Mouse (Mus musculus) embryonic stem cell, embryonic (primary cell): Measurements from ENCODE around the gene Eif2b4.

Source experiments
- CTCF ChIA-PET, 4 experiments: fragments of 300-600 bp in 2 of 4; fragments of 350-600 bp in 2 of 4; sonication (Branson Sonifier 250); formaldehyde crosslinking; loops; one replicate each; lab custom pipeline; 2022; ENCODE audit warnings: inconsistent platforms in 2 of 4; lab: Charles Lee
- POLR2A ChIA-PET, 4 experiments: fragments of 300-600 bp in 2 of 4; fragments of 350-600 bp in 2 of 4; sonication (Branson Sonifier 250); formaldehyde crosslinking; loops; one replicate each; lab custom pipeline; 2022; ENCODE audit warnings: antibody characterized with exemption in 4 of 4, inconsistent platforms in 1 of 4; lab: Charles Lee

Gene Eif2b4

GRCm38 (mm10) chr5:31192939-31193630 lies at the start of gene Eif2b4, which contains the start of gene Snx17:
Gene Eif2b4 (minus strand): TSS chr5:31193430.
Gene Snx17 (plus strand): TSS chr5:31193227.
- POLR2A ChIA-PET: interaction anchor here (0.6 to 17.1 kb wide), 49 partner anchors 9 to 480 kb away, joined by 3 to 263 read pairs (median 6); partner anchors contain the start of genes Gm29609 (in 4 of the 4), Gtf3c2 (in 4 of the 4), Zfp513 (in 4 of the 4) and Atraid (in 2 of the 4)
- CTCF ChIA-PET: interaction anchor here (0.5 to 2.2 kb wide), 13 partner anchors 9 to 278 kb away, joined by 3 to 14 read pairs (median 4); partner anchors contain the start of genes Gm29609 (in 3 of the 4), Gtf3c2 (in 3 of the 4), Zfp512 (in 1 of the 4) and Zfp513 (in 1 of the 4)

GRCm38 (mm10) chr5:31242191-31242590 lies 49.0 kb upstream of the Eif2b4 start:
- POLR2A ChIA-PET: interaction anchor here (0.5 to 3.0 kb wide), 15 partner anchors 9 to 1263 kb away, joined by 3 to 30 read pairs (median 4); partner anchors contain the start of genes Krtcap3 (in 2 of the 4), Atraid (in 1 of the 4), Eif2b4 (in 1 of the 4) and Mpv17 (in 1 of the 4)
- CTCF ChIA-PET: interaction anchor here in 1 of 4 experiments (1.4 to 1.6 kb wide), 3 partner anchors 11 to 86 kb away, joined by 3 to 9 read pairs (median 6); partner anchors contain the start of gene Ppm1g

GRCm38 (mm10) chr5:31241522-31242034 lies 48.3 kb upstream of the Eif2b4 start:
- CTCF ChIA-PET: interaction anchor here in 2 of 4 experiments (0.6 to 1.6 kb wide), 5 partner anchors 12 to 193 kb away, joined by 3 to 9 read pairs (median 5); partner anchors contain the start of genes Atraid (in 1 of the 2) and Ppm1g (in 1 of the 2)
- POLR2A ChIA-PET: interaction anchor here (0.5 to 3.0 kb wide), 26 partner anchors 9 to 1183 kb away, joined by 3 to 30 read pairs (median 3); partner anchors contain the start of genes Krtcap3 (in 2 of the 4), Ppm1g (in 2 of the 4), Adgrf3 (in 1 of the 4) and Atraid (in 1 of the 4)

GRCm38 (mm10) chr5:31240637-31241521 lies 47.6 kb upstream of the Eif2b4 start, which contains the start of the genes Nrbp1 and Gm9970:
Gene Nrbp1 (plus strand): TSS chr5:31240864.
Gene Gm9970 (minus strand): TSS chr5:31241232.
- ChIA-PET POLR2A (interaction anchor here in 3 of 4 experiments (0.6 to 3.0 kb wide), 27 partner anchors 8 to 407 kb away, joined by 3 to 30 read pairs (median 3); partner anchors contain the start of genes Cad (in 2 of the 3), Gm29609 (in 2 of the 3), Gtf3c2 (in 2 of the 3) and Krtcap3 (in 2 of the 3)), CTCF (interaction anchor here in 3 of 4 experiments (0.5 to 1.6 kb wide), 6 partner anchors 12 to 219 kb away, joined by 3 to 9 read pairs (median 6); partner anchors contain the start of genes Atraid (in 1 of the 3) and Ppm1g (in 1 of the 3))

- ChIA-PET CTCF (interaction anchor here in 2 of 4 experiments (0.6 to 0.8 kb wide), 4 partner anchors 41 to 336 kb away, joined by 3 to 7 read pairs (median 4); no protein-coding TSS in a partner anchor), POLR2A (interaction anchor here in 2 of 4 experiments (0.6 to 1.8 kb wide), 3 partner anchors 14 to 102 kb away, joined by 3 to 6 read pairs (median 3); partner anchors contain the start of genes Gm9970 (in 1 of the 2) and Nrbp1 (in 1 of the 2))
Observed at GRCm38 (mm10) chr5:31226641-31227040, 33.4 kb upstream of the Eif2b4 start.

- ChIA-PET POLR2A (interaction anchor here in 1 of 4 experiments (1.8 to 2.2 kb wide), 2 partner anchors 30 to 48 kb away, joined by 3 to 6 read pairs; no protein-coding TSS in a partner anchor), CTCF (no interaction called here)
Observed at GRCm38 (mm10) chr5:31222696-31223095, 29.5 kb upstream of the Eif2b4 start.

GRCm38 (mm10) chr5:31221304-31221945 lies 28.2 kb upstream of the Eif2b4 start:
- ChIA-PET POLR2A (interaction anchor here (0.5 to 10.6 kb wide), 43 partner anchors 11 to 508 kb away, joined by 3 to 95 read pairs (median 5); partner anchors contain the start of genes Gm29609 (in 3 of the 4), Gm9970 (in 3 of the 4), Gtf3c2 (in 3 of the 4) and Nrbp1 (in 3 of the 4)), CTCF (interaction anchor here (0.6 to 1.4 kb wide), 14 partner anchors 11 to 1562 kb away, joined by 3 to 7 read pairs (median 4); partner anchors contain the start of genes Zfp513 (in 2 of the 4), Agbl5 (in 1 of the 4) and Gm9970 (in 1 of the 4))

- ChIA-PET CTCF (interaction anchor here (0.6 to 1.4 kb wide), 14 partner anchors 11 to 1562 kb away, joined by 3 to 7 read pairs (median 4); partner anchors contain the start of genes Zfp513 (in 2 of the 4), Agbl5 (in 1 of the 4) and Gm9970 (in 1 of the 4)), POLR2A (interaction anchor here (0.5 to 10.6 kb wide), 51 partner anchors 10 to 507 kb away, joined by 3 to 95 read pairs (median 4); partner anchors contain the start of genes Gm29609 (in 3 of the 4), Gm9970 (in 3 of the 4), Gtf3c2 (in 3 of the 4) and Nrbp1 (in 3 of the 4))
Observed at GRCm38 (mm10) chr5:31220448-31221303, 27.4 kb upstream of the Eif2b4 start, which contains the start of gene Ppm1g. Gene Ppm1g (minus strand): TSS chr5:31220687.

- POLR2A ChIA-PET: interaction anchor here in 3 of 4 experiments (0.6 to 10.6 kb wide), 16 partner anchors 11 to 510 kb away, joined by 3 to 95 read pairs (median 4); partner anchors contain the start of genes Gm29609 (in 3 of the 3), Gtf3c2 (in 3 of the 3), Zfp513 (in 3 of the 3) and Snx17 (in 2 of the 3)
- CTCF ChIA-PET: no interaction called here
Observed at GRCm38 (mm10) chr5:31219911-31220447, 26.7 kb upstream of the Eif2b4 start.

- CTCF ChIA-PET: interaction anchor here in 3 of 4 experiments (0.7 to 1.9 kb wide), 12 partner anchors 10 to 171 kb away, joined by 3 to 14 read pairs (median 5); partner anchors contain the start of genes Atraid (in 1 of the 3), Eif2b4 (in 1 of the 3), Slc5a6 (in 1 of the 3) and Snx17 (in 1 of the 3)
- POLR2A ChIA-PET: interaction anchor here (0.6 to 10.6 kb wide), 21 partner anchors 10 to 544 kb away, joined by 3 to 95 read pairs (median 4); partner anchors contain the start of genes Gm29609 (in 3 of the 4), Gtf3c2 (in 3 of the 4), Eif2b4 (in 2 of the 4) and Snx17 (in 2 of the 4)
Observed at GRCm38 (mm10) chr5:31219474-31219873, 26.2 kb upstream of the Eif2b4 start.

GRCm38 (mm10) chr5:31219070-31219469 lies 25.8 kb upstream of the Eif2b4 start:
- CTCF ChIA-PET: interaction anchor here (0.6 to 1.9 kb wide), 25 partner anchors 8 to 1794 kb away, joined by 3 to 14 read pairs (median 4); partner anchors contain the start of genes Ost4 (in 2 of the 4), Atraid (in 1 of the 4), Eif2b4 (in 1 of the 4) and Slc5a6 (in 1 of the 4)
- POLR2A ChIA-PET: interaction anchor here (0.6 to 10.6 kb wide), 39 partner anchors 10 to 1509 kb away, joined by 3 to 95 read pairs (median 4); partner anchors contain the start of genes Eif2b4 (in 3 of the 4), Gm29609 (in 3 of the 4), Gtf3c2 (in 3 of the 4) and Snx17 (in 3 of the 4)

- POLR2A ChIA-PET: interaction anchor here in 3 of 4 experiments (0.6 to 10.6 kb wide), 25 partner anchors 9 to 1761 kb away, joined by 3 to 95 read pairs (median 4); partner anchors contain the start of genes Zfp513 (in 3 of the 3), Eif2b4 (in 2 of the 3), Gm29609 (in 2 of the 3) and Gtf3c2 (in 2 of the 3)
- CTCF ChIA-PET: interaction anchor here in 3 of 4 experiments (0.6 to 1.9 kb wide), 8 partner anchors 16 to 327 kb away, joined by 3 to 8 read pairs (median 5); partner anchors contain the start of genes Eif2b4 (in 1 of the 3), Snx17 (in 1 of the 3) and Zfp513 (in 1 of the 3)
Observed at GRCm38 (mm10) chr5:31218294-31218693, 25.1 kb upstream of the Eif2b4 start.

GRCm38 (mm10) chr5:31216554-31216953 lies 23.3 kb upstream of the Eif2b4 start:
- ChIA-PET CTCF (interaction anchor here in 2 of 4 experiments (0.8 to 1.3 kb wide), 2 partner anchors 14 to 20 kb away, joined by 3 to 5 read pairs; partner anchors contain the start of gene Zfp513 (in 1 of the 2)), POLR2A (interaction anchor here in 3 of 4 experiments (0.6 to 17.9 kb wide), 6 partner anchors 12 to 169 kb away, joined by 3 to 240 read pairs (median 3); partner anchors contain the start of genes Zfp513 (in 3 of the 3), Atraid (in 1 of the 3), Eif2b4 (in 1 of the 3) and Snx17 (in 1 of the 3))
